In the genomic region with DNA sequence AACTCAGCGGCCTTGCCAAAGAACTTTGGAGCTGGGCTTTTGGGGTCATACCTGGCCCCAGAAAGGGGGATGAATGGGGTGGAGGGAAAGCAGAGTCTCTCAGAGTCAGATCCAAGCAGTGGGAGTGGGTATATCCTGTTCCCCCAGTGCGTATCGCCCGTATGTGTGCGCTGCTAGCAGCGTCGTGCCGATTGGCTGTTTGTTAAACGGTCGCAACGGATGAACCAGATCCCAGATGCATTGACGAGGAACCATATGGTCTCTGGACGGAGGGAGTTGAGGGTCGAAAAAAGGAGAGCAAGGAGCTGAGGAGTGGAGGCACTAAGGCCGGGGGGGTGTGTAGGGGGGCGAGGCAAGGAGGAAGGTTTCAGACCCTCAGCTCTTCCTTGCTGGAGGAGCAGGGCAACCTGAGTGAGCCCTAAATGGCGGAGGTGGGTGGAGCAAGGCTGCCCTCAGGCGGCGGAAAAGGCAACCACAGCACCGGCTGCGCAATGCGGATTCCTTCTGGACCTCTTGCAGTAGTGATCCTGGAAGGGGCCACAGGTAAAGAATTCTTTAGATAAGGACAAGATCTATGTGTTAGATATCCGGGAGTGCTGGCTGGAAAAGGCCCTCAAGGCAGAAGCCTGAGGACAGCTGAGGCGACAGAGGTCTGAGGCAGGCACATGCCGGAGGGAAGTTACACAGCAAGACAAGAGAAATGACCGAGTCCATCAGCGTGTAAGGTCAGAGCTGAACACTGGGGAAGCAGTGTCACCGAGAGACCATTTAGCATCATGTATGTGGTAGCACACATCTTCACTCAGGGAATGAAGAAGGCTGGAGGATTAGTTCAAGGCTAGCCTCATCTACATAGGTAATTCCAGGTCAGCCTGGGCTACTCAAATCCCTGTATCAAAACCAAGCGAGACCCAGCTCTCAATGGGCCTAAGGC, we compare ENCODE assay signal across 8 mouse cellular contexts. TPM values are rescaled to one million over a fixed set of nuclear protein-coding genes. Genes with fewer than 3 reads are reported as not detected.
DNase-seq lines count a peak whose midpoint lies in the region; ATAC-seq lines count a peak whose summit lies in the region.

No protein-coding gene starts in this region.

- H3K4me3 ChIP-seq in intestine, embryonic 14.5 days (ENCODE audit: low read depth, low read length) = peak overlapping the region; percentile 20
- peak overlapping the region; percentile 27 for H3K4me3 ChIP-seq in midbrain, embryonic 11.5 days (ENCODE audit: low read depth, low read length)

- H3K27me3 ChIP-seq in intestine, embryonic 14.5 days (replicated peaks; ENCODE audit: control insufficient read depth, insufficient read depth, low read length) = peaks cover 45% of the 10 kb centered on the region
- H3K27me3 ChIP-seq in midbrain, embryonic 11.5 days (ENCODE audit: control insufficient read depth, insufficient read depth, low read length) = peaks cover 52% of the 10 kb centered on the region

- DNase-seq in spleen, adult 18-20 months = peak; percentile 32 to 71
- no peak for DNase-seq in spleen, adult 12 weeks (ENCODE audit: low spot score)
- DNase-seq in gastrocnemius, adult 8-10 months (ENCODE audit: low spot score in 2 of 2) = peak; percentile 28 to 41
- DNase-seq in intestine, embryonic 14.5 days (ENCODE audit: low spot score) = peak; percentile 95
- peak; percentile 85 for DNase-seq in left cerebral cortex, postnatal 4 days
- DNase-seq in midbrain, embryonic 11.5 days (ENCODE audit: low spot score, missing footprints) = peak; percentile 99
- DNase-seq in spleen, postnatal 14 days (ENCODE audit: low spot score in 2 of 2) = peak; percentile 35 to 57

- peak overlapping the region; percentile 56 for H3K4me2 ChIP-seq in intestine, embryonic 14.5 days (ENCODE audit: low read length)
- peak overlapping the region; percentile 55 for H3K4me2 ChIP-seq in midbrain, embryonic 11.5 days

- peak; percentile 70 for ATAC-seq in common myeloid progenitor, adult 5-6 weeks (replicated peaks; ENCODE audit: low read depth, poor library complexity, severe bottlenecking)
- ATAC-seq in intestine, embryonic 14.5 days (replicated peaks; ENCODE audit: low FRiP score, low TSS enrichment, low read depth) = peak; percentile 38; the same call in 1 of the 2 replicates
- peak; percentile 56 for ATAC-seq in midbrain, embryonic 11.5 days (ENCODE audit: low FRiP score)

- WGBS in intestine, embryonic 14.5 days = 13% methylated on average over 29 of the region's 29 CpGs
- WGBS in midbrain, embryonic 11.5 days = 13% methylated on average over 29 of the region's 29 CpGs

- H3K27ac ChIP-seq in intestine, embryonic 14.5 days (ENCODE audit: low read depth) = no peak overlapping the region
- H3K27ac ChIP-seq in midbrain, embryonic 11.5 days (ENCODE audit: low read depth, low read length) = no peak overlapping the region

- no peaks in the 10 kb centered on the region for H3K36me3 ChIP-seq in intestine, embryonic 14.5 days (ENCODE audit: control insufficient read depth, insufficient read depth, low read length)
- no peaks in the 10 kb centered on the region for H3K36me3 ChIP-seq in midbrain, embryonic 11.5 days (ENCODE audit: control insufficient read depth, insufficient read depth, low read length)

- no peaks in the 10 kb centered on the region for H3K9me3 ChIP-seq in intestine, embryonic 14.5 days (ENCODE audit: control insufficient read depth, low read length)
- H3K9me3 ChIP-seq in midbrain, embryonic 11.5 days (ENCODE audit: control insufficient read depth, low read length) = no peaks in the 10 kb centered on the region

- intact Hi-C loops in left cerebral cortex, postnatal 4 days (cut with DNase I) = loop anchor here (2.0 kb wide), 1 partner anchor 53 kb away; no protein-coding TSS in a partner anchor

- peaks cover 36% of the 10 kb centered on the region for H3K4me1 ChIP-seq in intestine, embryonic 14.5 days (replicated peaks; ENCODE audit: control insufficient read depth, insufficient read depth, low read length)
- H3K4me1 ChIP-seq in midbrain, embryonic 11.5 days (ENCODE audit: control insufficient read depth, insufficient read depth, low read length) = peaks cover 29% of the 10 kb centered on the region

- H3K9ac ChIP-seq in intestine, embryonic 14.5 days (ENCODE audit: low read length) = no peak overlapping the region
- peak overlapping the region; percentile 48 for H3K9ac ChIP-seq in midbrain, embryonic 11.5 days (ENCODE audit: low read length)

RNA-seq across cellular contexts. Expression of a gene that starts 5.7 kb away (rescaled TPM):
- total RNA-seq in common myeloid progenitor, adult 5-6 weeks (2017) = not detected in 2 replicates
- total RNA-seq in gastrocnemius, adult 8-10 months (2022) = under 1 TPM; 0.24 to 0.76 (median 0.41) TPM
- 4.1 and 5.3 TPM in 2 replicates for polyA plus RNA-seq in intestine, embryonic 14.5 days (2014; fragmentation: Nextera tagmentation; extraction: Ambion mirVana)
- total RNA-seq in left cerebral cortex, postnatal 4 days (2021) = 100 to 1,000 TPM; 169 to 194 TPM
- 8.3 and 8.6 TPM in 2 replicates for polyA plus RNA-seq in midbrain, embryonic 11.5 days (2014; fragmentation: Nextera tagmentation; extraction: Ambion mirVana)

RNA-seq across cellular contexts. Expression of a gene that starts 9.3 kb away (rescaled TPM):
- 0.09 TPM in 1 of 2 replicates, not detected in the other for total RNA-seq in common myeloid progenitor, adult 5-6 weeks (2017)
- under 1 TPM in 1 of 4 experiments, not detected in 3; 0.07 TPM for total RNA-seq in gastrocnemius, adult 8-10 months (2022)
- 3.7 and 4.1 TPM in 2 replicates for polyA plus RNA-seq in intestine, embryonic 14.5 days (2014; fragmentation: Nextera tagmentation; extraction: Ambion mirVana)
- 10 to 100 TPM; 56.0 to 57.6 TPM for total RNA-seq in left cerebral cortex, postnatal 4 days (2021)
- polyA plus RNA-seq in midbrain, embryonic 11.5 days (2014; fragmentation: Nextera tagmentation; extraction: Ambion mirVana) = 22.5 and 23.7 TPM in 2 replicates

RNA-seq across cellular contexts. Expression of a gene that starts 26.3 kb away (rescaled TPM):
- 512 and 545 TPM in 2 replicates for total RNA-seq in common myeloid progenitor, adult 5-6 weeks (2017)
- total RNA-seq in gastrocnemius, adult 8-10 months (2022) = 100 to 1,000 TPM; 386 to 534 (median 424) TPM
- 184 and 190 TPM in 2 replicates for polyA plus RNA-seq in intestine, embryonic 14.5 days (2014; fragmentation: Nextera tagmentation; extraction: Ambion mirVana)
- total RNA-seq in left cerebral cortex, postnatal 4 days (2021) = 1,000 to 10,000 TPM; 1,235 to 1,345 TPM
- polyA plus RNA-seq in midbrain, embryonic 11.5 days (2014; fragmentation: Nextera tagmentation; extraction: Ambion mirVana) = 284 and 295 TPM in 2 replicates

RNA-seq across cellular contexts. Expression of a gene that starts 32.7 kb away (rescaled TPM):
- 0.37 TPM in 1 of 2 replicates, not detected in the other for total RNA-seq in common myeloid progenitor, adult 5-6 weeks (2017)
- total RNA-seq in gastrocnemius, adult 8-10 months (2022) = not detected
- 0.51 and 0.62 TPM in 2 replicates for polyA plus RNA-seq in intestine, embryonic 14.5 days (2014; fragmentation: Nextera tagmentation; extraction: Ambion mirVana)
- 10 to 100 TPM; 38.0 to 41.8 TPM for total RNA-seq in left cerebral cortex, postnatal 4 days (2021)
- 1.6 and 2.5 TPM in 2 replicates for polyA plus RNA-seq in midbrain, embryonic 11.5 days (2014; fragmentation: Nextera tagmentation; extraction: Ambion mirVana)

RNA-seq across cellular contexts. Expression of a gene that starts 42.3 kb away (rescaled TPM):
- 6.5 and 8.2 TPM in 2 replicates for total RNA-seq in common myeloid progenitor, adult 5-6 weeks (2017)
- total RNA-seq in gastrocnemius, adult 8-10 months (2022) = under 1 TPM; 0.60 to 0.94 (median 0.76) TPM
- polyA plus RNA-seq in intestine, embryonic 14.5 days (2014; fragmentation: Nextera tagmentation; extraction: Ambion mirVana) = 24.1 and 26.0 TPM in 2 replicates
- 1 to 10 TPM; 3.3 to 4.3 TPM for total RNA-seq in left cerebral cortex, postnatal 4 days (2021)
- polyA plus RNA-seq in midbrain, embryonic 11.5 days (2014; fragmentation: Nextera tagmentation; extraction: Ambion mirVana) = 13.2 and 14.7 TPM in 2 replicates

Comparison
In these comparisons a context has a peak if more than half of its experiments do, and no peak if none do; other contexts are left out.
1. RNA of a gene that starts 5.7 kb away (total RNA-seq): 169 to 194 TPM in left cerebral cortex, postnatal 4 days; 0.24 to 0.76 TPM in gastrocnemius, adult 8-10 months and not detected in common myeloid progenitor, adult 5-6 weeks; every median in the first group is over 10 times any median in the second.
2. RNA of a gene that starts 9.3 kb away (total RNA-seq): 56.0 to 57.6 TPM in left cerebral cortex, postnatal 4 days; 0.09 TPM in common myeloid progenitor, adult 5-6 weeks and 0.07 TPM in gastrocnemius, adult 8-10 months; every median in the first group is over 10 times any median in the second.
3. Peak in every context shown above with its lines, with median percentiles within 50 percentile points of each other: ATAC-seq.